Mouse (Mus musculus): ENCODE data around the gene Agbl3.
A peak's percentile ranks its signal among the peaks of the same experiment; 100 is the strongest.

Agbl3 gene

GRCm38 (mm10) chr6:34780231-34780942 lies at the start of gene Agbl3:
Agbl3 (plus strand) TSS chr6:34780432.
- DNase-seq (ENCODE audit: low spot score in 2 of 2) = peak; percentile 89 to 98

DNA sequence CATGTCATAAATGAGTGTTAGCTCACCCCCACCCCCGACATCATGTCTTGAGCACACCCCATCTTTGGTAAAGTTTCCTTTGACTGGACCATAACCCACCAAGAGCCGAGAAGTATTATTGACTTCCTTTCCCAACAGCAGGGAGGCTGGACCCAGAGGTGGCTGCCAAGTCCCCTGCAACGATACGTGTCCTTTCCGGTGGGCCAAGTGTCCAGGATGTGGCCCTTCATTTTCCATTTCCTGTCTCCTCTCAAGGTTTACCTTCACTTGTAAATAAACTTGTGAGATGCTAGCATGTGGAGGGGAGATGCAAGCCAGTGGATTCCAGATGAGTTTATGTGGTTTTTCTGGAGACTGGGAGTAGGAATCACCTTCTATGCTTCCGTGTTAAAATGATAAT lies 49.2 kb upstream of the Agbl3 start:
- no peak for DNase-seq (ENCODE audit: low spot score in 2 of 2)

- DNase-seq (ENCODE audit: low spot score in 2 of 2) = no peak
Measured at GRCm38 (mm10) chr6:34731529-34731928, 48.7 kb upstream of the Agbl3 start.

- DNase-seq (ENCODE audit: low spot score in 2 of 2) = no peak
Measured at GRCm38 (mm10) chr6:34734940-34735695, 45.1 kb upstream of the Agbl3 start.

DNA sequence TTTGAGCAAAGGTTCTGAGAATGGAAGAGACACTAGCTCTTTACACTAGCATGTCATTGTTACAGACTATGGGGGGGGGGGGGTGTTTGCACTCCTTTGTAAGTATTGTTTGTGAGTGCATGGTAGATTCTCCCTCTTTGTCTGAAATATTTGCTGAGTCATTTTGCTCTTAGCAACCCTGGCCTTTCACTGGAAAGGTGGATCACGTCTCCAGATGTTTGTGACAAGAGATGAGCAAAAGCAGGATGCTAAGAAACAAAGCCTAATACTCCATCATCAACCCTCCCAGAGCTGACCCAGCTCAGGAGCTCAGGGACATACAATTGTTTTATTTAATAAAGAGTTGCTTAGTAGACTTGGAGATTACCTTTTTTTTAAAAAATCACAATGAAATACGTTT lies 43.3 kb upstream of the Agbl3 start:
- DNase-seq (ENCODE audit: low spot score in 2 of 2) = no peak

- no peak for DNase-seq (ENCODE audit: low spot score in 2 of 2)
Measured at GRCm38 (mm10) chr6:34743946-34744345, 36.3 kb upstream of the Agbl3 start.

DNA sequence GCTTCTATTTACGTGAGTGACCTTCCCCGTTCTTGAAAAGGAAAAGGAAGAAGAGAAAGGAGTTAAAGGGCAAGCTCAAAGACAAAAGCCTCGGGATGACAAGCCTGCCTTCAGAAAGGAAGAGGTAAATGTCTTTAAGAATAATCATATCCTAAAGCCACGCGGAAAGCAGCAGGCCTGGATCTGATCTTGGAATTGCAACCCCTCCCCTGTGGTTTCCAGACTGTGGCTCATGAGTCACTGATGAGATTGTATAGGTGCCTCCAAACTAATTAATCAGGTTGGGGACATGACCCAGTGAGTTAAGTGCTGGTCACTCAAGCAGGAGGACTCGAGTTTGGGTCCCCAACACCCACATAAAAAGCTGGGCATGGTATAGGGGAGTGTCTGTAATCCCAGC lies 32.4 kb upstream of the Agbl3 start:
- DNase-seq (ENCODE audit: low spot score in 2 of 2) = no peak

DNA sequence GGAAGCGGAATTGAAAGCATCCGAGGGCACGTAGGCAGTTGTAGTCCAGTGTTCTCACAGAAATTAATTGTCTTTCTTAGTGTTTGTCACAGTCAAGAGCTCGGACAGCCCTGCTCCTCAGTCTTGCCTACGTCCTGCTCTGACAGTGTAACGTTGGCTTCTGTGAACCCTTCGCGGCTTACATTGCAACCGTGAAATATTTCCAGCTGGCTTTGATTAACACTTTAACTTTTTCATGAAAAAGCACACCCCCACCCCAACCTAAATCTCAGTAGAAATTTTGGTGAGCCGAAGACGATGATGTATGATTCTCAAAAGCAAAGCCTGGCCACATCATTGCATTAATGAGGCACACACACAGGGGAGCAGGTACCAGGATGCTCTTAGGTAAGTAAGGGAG lies 31.7 kb upstream of the Agbl3 start:
- DNase-seq (ENCODE audit: low spot score in 2 of 2) = no peak

DNA sequence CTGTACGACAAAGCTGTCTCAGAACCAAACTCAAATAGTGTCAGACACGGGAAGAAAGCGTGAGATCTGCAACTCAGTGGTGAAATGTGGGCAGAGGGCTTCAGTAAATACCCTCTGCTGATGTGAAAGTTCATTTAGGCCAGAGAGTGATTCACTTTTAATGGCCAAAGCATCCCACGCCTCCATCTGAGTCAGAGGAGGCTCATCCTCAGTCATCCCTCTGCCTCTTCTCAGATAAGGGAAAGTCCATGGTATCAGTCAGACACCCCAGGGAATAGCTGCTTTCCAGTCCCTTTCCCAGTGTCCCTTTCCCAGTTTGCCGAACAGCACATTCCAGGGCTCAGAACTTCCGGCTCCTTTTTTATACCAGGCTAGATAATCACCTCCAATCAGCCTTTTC lies 30.7 kb upstream of the Agbl3 start:
- no peak for DNase-seq (ENCODE audit: low spot score in 2 of 2)

GRCm38 (mm10) chr6:34750487-34751120 lies 29.6 kb upstream of the Agbl3 start:
- DNase-seq (ENCODE audit: low spot score in 2 of 2) = no peak

DNA sequence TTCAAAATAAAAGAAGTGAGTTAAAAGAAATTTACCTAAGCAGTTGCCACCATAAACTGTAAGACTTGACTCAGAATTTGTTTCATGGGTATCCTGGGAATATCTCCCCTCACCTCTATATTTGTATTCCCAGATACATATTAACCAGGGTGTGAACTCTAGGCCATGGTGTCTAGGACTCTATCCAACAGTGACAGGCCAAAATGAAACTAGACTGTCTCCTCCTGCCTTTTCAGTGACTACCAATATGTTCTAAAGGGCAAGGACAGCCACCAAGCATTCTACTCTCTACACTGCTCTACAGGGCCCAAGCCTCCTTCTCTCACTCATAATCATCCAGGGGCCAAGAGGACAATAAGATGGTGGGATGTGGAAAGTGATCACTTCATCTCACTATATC lies 28.6 kb upstream of the Agbl3 start:
- DNase-seq (ENCODE audit: low spot score in 2 of 2) = no peak

GRCm38 (mm10) chr6:34754448-34754847 lies 25.8 kb upstream of the Agbl3 start:
- DNase-seq (ENCODE audit: low spot score in 2 of 2) = peak in 1 of 2 experiments; percentile 23

DNA sequence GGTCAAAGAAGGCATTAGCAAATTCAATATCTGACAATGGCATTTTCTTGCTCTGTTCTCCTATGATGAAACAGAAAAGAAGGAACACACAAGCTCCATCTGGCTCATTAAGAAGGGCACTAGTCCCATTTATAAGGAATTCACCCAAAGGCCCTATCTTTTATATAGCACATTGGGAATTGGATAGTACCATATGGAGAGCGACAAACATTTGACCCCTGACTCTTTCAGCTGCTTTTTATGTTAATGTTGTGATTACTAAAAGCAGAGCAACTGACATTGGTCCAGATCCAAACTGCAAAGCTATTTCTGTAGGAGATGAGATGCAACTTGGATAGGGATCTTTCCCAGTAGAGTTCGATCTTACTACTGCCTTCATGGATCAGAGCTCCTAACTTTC lies 21.9 kb upstream of the Agbl3 start:
- DNase-seq (ENCODE audit: low spot score in 2 of 2) = no peak

DNA sequence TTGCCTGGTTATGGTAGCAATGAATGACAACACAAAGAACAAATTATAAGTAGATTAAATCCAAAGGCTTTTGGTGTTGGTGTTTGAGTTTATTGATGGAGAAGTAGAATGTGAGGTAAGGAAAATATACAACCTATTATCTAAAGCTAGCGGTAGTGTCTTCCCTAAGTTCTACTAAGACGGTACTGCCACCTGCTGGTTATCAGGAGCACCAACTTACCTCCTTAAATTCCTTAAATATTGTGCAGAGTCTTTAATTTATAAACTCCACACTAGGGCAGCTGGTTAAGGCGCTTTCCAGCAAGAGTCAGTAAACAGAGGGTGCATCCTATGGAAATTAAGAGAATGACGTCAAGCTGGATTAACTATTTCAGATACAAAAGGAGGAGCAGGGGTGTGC lies 20.2 kb upstream of the Agbl3 start:
- DNase-seq (ENCODE audit: low spot score in 2 of 2) = no peak

- DNase-seq (ENCODE audit: low spot score in 2 of 2) = no peak
Measured at GRCm38 (mm10) chr6:34765721-34766120, 14.5 kb upstream of the Agbl3 start.

DNA sequence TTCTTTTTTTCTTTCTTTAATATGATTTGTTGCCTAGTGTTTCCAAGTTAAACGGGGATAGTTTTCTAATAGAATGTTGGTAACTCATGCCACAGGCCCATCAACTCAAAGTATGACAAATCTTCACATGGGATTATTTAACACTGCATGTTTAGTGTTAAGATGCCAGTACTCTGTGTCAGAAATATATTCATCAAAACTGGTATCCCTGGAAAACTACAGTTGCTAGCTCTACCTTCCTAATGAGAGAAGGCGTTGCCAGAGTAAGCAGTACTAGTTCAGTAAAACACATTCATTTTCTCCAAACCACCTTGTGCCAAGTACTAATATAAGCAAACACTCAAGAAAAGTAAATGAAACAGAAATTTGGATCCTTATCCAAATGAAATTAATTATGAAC lies 10.2 kb upstream of the Agbl3 start:
- DNase-seq (ENCODE audit: low spot score in 2 of 2) = no peak

- DNase-seq (ENCODE audit: low spot score in 2 of 2) = no peak
Measured at GRCm38 (mm10) chr6:34770491-34770890, 9.7 kb upstream of the Agbl3 start.

- DNase-seq (ENCODE audit: low spot score in 2 of 2) = no peak
Measured at GRCm38 (mm10) chr6:34776396-34776795, 3.8 kb upstream of the Agbl3 start.

DNA sequence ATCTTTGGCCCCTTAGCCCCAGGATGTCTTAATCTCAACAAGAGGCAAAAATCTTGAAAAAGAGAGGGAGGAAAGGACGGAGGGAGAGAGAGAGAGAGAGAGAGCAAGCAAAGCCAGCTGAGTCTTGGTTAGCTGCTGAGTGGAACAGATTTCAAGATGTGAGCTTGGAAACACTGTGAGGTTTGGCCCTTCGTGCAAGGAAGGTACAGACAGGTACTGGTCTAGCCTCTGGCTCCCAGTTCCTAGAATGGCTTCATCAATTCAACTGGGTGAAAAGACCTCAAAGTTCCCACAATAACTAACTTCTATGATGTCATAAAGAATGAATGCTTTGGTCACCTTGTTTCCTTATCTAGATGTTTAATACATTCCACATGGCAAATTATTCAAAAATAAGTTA lies 3.1 kb upstream of the Agbl3 start:
- no peak for DNase-seq (ENCODE audit: low spot score in 2 of 2)

GRCm38 (mm10) chr6:34777981-34778668 lies 2.1 kb upstream of the Agbl3 start:
- no peak for DNase-seq (ENCODE audit: low spot score in 2 of 2)

- DNase-seq (ENCODE audit: low spot score in 2 of 2) = no peak
Measured at GRCm38 (mm10) chr6:34780943-34781289, 684 bp downstream of the Agbl3 start.

DNA sequence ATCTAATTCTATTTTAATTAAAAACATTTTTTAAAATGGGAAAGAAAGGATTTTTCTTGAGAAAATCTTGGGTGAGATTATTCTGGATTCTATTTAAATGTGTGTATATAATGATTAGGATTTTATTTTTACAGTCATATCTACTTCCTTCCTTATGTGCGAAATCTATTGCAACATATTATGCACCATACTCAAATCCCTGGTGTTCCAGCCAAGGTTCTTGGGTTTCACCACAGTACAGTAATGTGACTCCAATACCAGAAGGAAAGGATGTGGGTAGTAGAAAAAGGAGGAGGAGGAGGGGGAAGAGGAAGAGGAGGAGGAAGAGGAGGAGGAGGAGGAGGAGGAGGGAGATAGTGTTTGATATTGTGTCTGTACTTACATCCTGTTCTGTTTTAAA lies 2.3 kb downstream of the Agbl3 start:
- DNase-seq (ENCODE audit: low spot score in 2 of 2) = no peak

Data from urinary bladder, postnatal 4 days (tissue).